In the genomic region with DNA sequence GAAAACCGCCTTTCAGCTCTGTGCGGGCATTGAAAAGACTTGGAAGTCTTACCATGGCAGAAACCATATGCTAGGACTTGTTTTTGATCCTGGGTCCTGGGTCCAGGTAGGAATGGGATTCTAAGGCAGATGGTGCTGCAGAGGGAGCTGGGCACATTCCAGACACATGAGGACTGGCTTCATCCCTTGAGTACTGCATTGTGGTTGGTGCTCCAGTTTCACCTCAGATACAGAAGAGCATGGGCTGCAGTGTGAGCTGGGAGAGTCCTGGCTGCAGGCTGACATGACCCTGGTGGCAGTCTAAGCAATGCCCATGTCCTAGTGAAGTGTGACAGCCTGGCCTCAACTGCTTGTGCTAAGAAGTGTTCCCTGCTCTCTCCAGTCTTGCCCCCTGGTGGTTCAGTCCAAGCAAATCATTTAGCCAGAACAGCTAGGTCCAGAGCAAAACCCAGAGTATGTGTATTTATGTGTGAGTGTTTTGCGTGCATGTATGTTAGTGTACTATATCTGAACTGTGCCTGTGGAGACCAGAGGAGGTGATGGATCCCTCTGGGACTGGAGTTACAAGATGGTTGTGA, we compare ENCODE assay signal across 10 mouse cellular contexts. TPM values are rescaled to one million over a fixed set of nuclear protein-coding genes. Genes with fewer than 3 reads are reported as not detected.
DNase-seq lines count a peak whose midpoint lies in the region; ATAC-seq and TF ChIP-seq lines count a peak whose summit lies in the region.
"Had no signal": no experiment of that assay in that cellular context is flagged by ENCODE, and none has a peak within 500 bp of the region (broad histone marks: within the 10 kb centered on the region; RNA-seq: fewer than 3 reads in every experiment).

No protein-coding gene starts in this region.

- DNase-seq in heart, postnatal 0 days (ENCODE audit: low spot score): no peak
- DNase-seq in 3T3-L1 (ENCODE audit: low read depth, low spot score): peak; percentile 44
- DNase-seq in gastrocnemius, postnatal 25 days: no peak
- no peak for DNase-seq in left cerebral cortex, adult 8-10 months (ENCODE audit: low spot score in 2 of 2)

- 95% methylated on average over 3 of the region's 3 CpGs for WGBS in heart, postnatal 0 days
- 89% methylated on average over 3 of the region's 3 CpGs for WGBS in heart, embryonic 11.5 days (ENCODE audit: insufficient replicate concordance)
- 80% methylated on average over 3 of the region's 3 CpGs for WGBS in bone marrow, adult 2 months
- WGBS in hindbrain, embryonic 15.5 days: 86% methylated on average over 3 of the region's 3 CpGs

- no peak for TF ChIP-seq EP300 in heart, postnatal 0 days (IDR thresholded peaks at IDR 0.05; ENCODE audit: low read depth)

- no peaks in the 10 kb centered on the region for H3K9me3 ChIP-seq in heart, postnatal 0 days (replicated peaks; ENCODE audit: control insufficient read depth, low read length)
- no peaks in the 10 kb centered on the region for H3K9me3 ChIP-seq in heart, embryonic 11.5 days (replicated peaks; ENCODE audit: control insufficient read depth, low read length)
- H3K9me3 ChIP-seq in hindbrain, embryonic 15.5 days: no peaks in the 10 kb centered on the region
- H3K9me3 ChIP-seq: embryonic facial prominence, embryonic 15.5 days had no signal

- TF ChIP-seq CTCF in heart, postnatal 0 days (IDR thresholded peaks at IDR 0.05; ENCODE audit: low read depth): peak; percentile 52
- peak; percentile 31; the same call in 1 of the 2 replicates for TF ChIP-seq CTCF in bone marrow, adult 2 months (IDR thresholded peaks at IDR 0.05; ENCODE audit: control insufficient read depth, insufficient read depth, low read length)

- H3K4me1 ChIP-seq in heart, postnatal 0 days (ENCODE audit: control insufficient read depth, insufficient read depth): peaks cover 7% of the 10 kb centered on the region; the same call in 1 of the 2 replicates
- peaks cover 13% of the 10 kb centered on the region for H3K4me1 ChIP-seq in heart, embryonic 11.5 days (ENCODE audit: control insufficient read depth, insufficient read depth, low read length)
- H3K4me1 ChIP-seq in bone marrow, adult 2 months (ENCODE audit: control insufficient read depth, insufficient read depth, low read length): no peaks in the 10 kb centered on the region
- peaks cover 54% of the 10 kb centered on the region for H3K4me1 ChIP-seq in hindbrain, embryonic 15.5 days (replicated peaks)

- no peak overlapping the region for H3K4me3 ChIP-seq in heart, postnatal 0 days (ENCODE audit: low read depth, low read length)
- H3K4me3 ChIP-seq in heart, embryonic 11.5 days (ENCODE audit: low read depth, low read length): no peak overlapping the region
- H3K4me3 ChIP-seq in bone marrow, adult 2 months (replicated peaks; ENCODE audit: control insufficient read depth, low read depth, low read length): no peak overlapping the region
- no peak overlapping the region for H3K4me3 ChIP-seq in hindbrain, embryonic 15.5 days

- ATAC-seq in heart, postnatal 0 days (ENCODE audit: insufficient read depth, low read depth): no peak
- ATAC-seq in heart, embryonic 11.5 days (replicated peaks; ENCODE audit: insufficient number of reproducible peaks, low FRiP score, low TSS enrichment): no peak
- ATAC-seq in hindbrain, embryonic 15.5 days (ENCODE audit: low FRiP score, low read depth): no peak
- ATAC-seq in activated CD4-positive, CD25-positive, alpha-beta regulatory T cell, adult 4 months: no peak

- no peak overlapping the region for H3K27ac ChIP-seq in heart, postnatal 0 days (ENCODE audit: low read depth)
- H3K27ac ChIP-seq in heart, embryonic 11.5 days (ENCODE audit: low read depth, low read length): no peak overlapping the region
- H3K27ac ChIP-seq in bone marrow, adult 2 months (ENCODE audit: control insufficient read depth, insufficient read depth, low read depth, low read length, poor library complexity): no peak overlapping the region
- peak overlapping the region; percentile 93 for H3K27ac ChIP-seq in hindbrain, embryonic 15.5 days (replicated peaks)
- H3K27ac ChIP-seq: embryonic facial prominence, embryonic 15.5 days had no signal

- TF ChIP-seq POLR2A in bone marrow, adult 2 months (IDR thresholded peaks at IDR 0.05; ENCODE audit: borderline replicate concordance, control insufficient read depth, low read depth, low read length): no peak

- H3K36me3 ChIP-seq in heart, postnatal 0 days (replicated peaks; ENCODE audit: control insufficient read depth, insufficient read depth, low read length): peaks cover 38% of the 10 kb centered on the region
- H3K36me3 ChIP-seq in heart, embryonic 11.5 days (ENCODE audit: control insufficient read depth, insufficient read depth, low read length): peaks cover 12% of the 10 kb centered on the region
- H3K36me3 ChIP-seq in hindbrain, embryonic 15.5 days: peaks cover 28% of the 10 kb centered on the region

- no peaks in the 10 kb centered on the region for H3K27me3 ChIP-seq in heart, postnatal 0 days (ENCODE audit: control insufficient read depth, insufficient read depth, low read length)
- H3K27me3 ChIP-seq in heart, embryonic 11.5 days (ENCODE audit: control insufficient read depth, insufficient read depth, low read length): no peaks in the 10 kb centered on the region
- H3K27me3 ChIP-seq in hindbrain, embryonic 15.5 days: no peaks in the 10 kb centered on the region
- H3K27me3 ChIP-seq: embryonic facial prominence, embryonic 15.5 days had no signal

- H3K4me2 ChIP-seq in heart, postnatal 0 days (ENCODE audit: low read depth, low read length): no peak overlapping the region
- H3K4me2 ChIP-seq in heart, embryonic 11.5 days: no peak overlapping the region
- no peak overlapping the region; the same call in 1 of the 2 replicates for H3K4me2 ChIP-seq in hindbrain, embryonic 15.5 days

- no peak overlapping the region for H3K9ac ChIP-seq in heart, postnatal 0 days (replicated peaks; ENCODE audit: low read depth, low read length)
- H3K9ac ChIP-seq in heart, embryonic 11.5 days (ENCODE audit: low read depth, low read length): no peak overlapping the region
- H3K9ac ChIP-seq in hindbrain, embryonic 15.5 days: no peak overlapping the region
- H3K9ac ChIP-seq: embryonic facial prominence, embryonic 15.5 days had no signal

RNA-seq across cellular contexts. Expression of gene Dctn1, which starts 19.2 kb away (rescaled TPM):
- 45.9 and 47.7 TPM in 2 replicates for total RNA-seq in heart, postnatal 0 days (2014; rRNA removed; ENCODE audit: low replicate concordance)
- 48.9 and 50.8 TPM in 2 replicates for polyA plus RNA-seq in heart, postnatal 0 days (2015; fragmentation: Nextera tagmentation; extraction: Ambion mirVana)
- 49.7 and 61.1 TPM in 2 replicates for polyA plus RNA-seq in heart, embryonic 11.5 days (2014; fragmentation: Nextera tagmentation; extraction: Ambion mirVana)
- polyA plus RNA-seq in bone marrow, adult 2 months (2011; ENCODE audit: insufficient read depth, insufficient read length, low replicate concordance, missing spikeins): 31.5 and 76.8 TPM in 2 replicates
- 148 and 160 TPM in 2 replicates for polyA plus RNA-seq in hindbrain, embryonic 15.5 days (2015; fragmentation: Nextera tagmentation; extraction: Ambion mirVana)
- polyA plus RNA-seq in activated CD4-positive, CD25-positive, alpha-beta regulatory T cell, adult 4 months (2017; shearing (Covaris generic)): 10 to 100 TPM; 12.7 to 24.6 TPM
- total RNA-seq in gastrocnemius, postnatal 25 days (2021): 100 to 1,000 TPM; 118 to 126 TPM
- total RNA-seq in left cerebral cortex, adult 8-10 months (2022): 100 to 1,000 TPM; 347 to 364 (median 356) TPM

RNA-seq across cellular contexts. Expression of gene 1700003E16Rik, which starts 28.7 kb away (rescaled TPM):
- total RNA-seq in heart, postnatal 0 days (2014; rRNA removed; ENCODE audit: low replicate concordance): 2.0 TPM in 1 of 2 replicates, not detected in the other
- polyA plus RNA-seq in heart, postnatal 0 days (2015; fragmentation: Nextera tagmentation; extraction: Ambion mirVana): 0.20 and 0.45 TPM in 2 replicates
- 0.14 and 0.27 TPM in 2 replicates for polyA plus RNA-seq in heart, embryonic 11.5 days (2014; fragmentation: Nextera tagmentation; extraction: Ambion mirVana)
- not detected in 2 replicates for polyA plus RNA-seq in bone marrow, adult 2 months (2011; ENCODE audit: insufficient read depth, insufficient read length, low replicate concordance, missing spikeins)
- polyA plus RNA-seq in hindbrain, embryonic 15.5 days (2015; fragmentation: Nextera tagmentation; extraction: Ambion mirVana): 9.7 and 9.8 TPM in 2 replicates
- polyA plus RNA-seq in activated CD4-positive, CD25-positive, alpha-beta regulatory T cell, adult 4 months (2017; shearing (Covaris generic)): not detected
- total RNA-seq in gastrocnemius, postnatal 25 days (2021): not detected
- total RNA-seq in left cerebral cortex, adult 8-10 months (2022): 10 to 100 TPM; 26.4 to 29.4 (median 28.3) TPM

RNA-seq across cellular contexts. Expression of gene Wdr54, which starts 28.8 kb away (rescaled TPM):
- total RNA-seq in heart, postnatal 0 days (2014; rRNA removed; ENCODE audit: low replicate concordance): 1.4 and 5.5 TPM in 2 replicates
- polyA plus RNA-seq in heart, postnatal 0 days (2015; fragmentation: Nextera tagmentation; extraction: Ambion mirVana): 0.96 and 1.1 TPM in 2 replicates
- 4.5 and 6.9 TPM in 2 replicates for polyA plus RNA-seq in heart, embryonic 11.5 days (2014; fragmentation: Nextera tagmentation; extraction: Ambion mirVana)
- polyA plus RNA-seq in bone marrow, adult 2 months (2011; ENCODE audit: insufficient read depth, insufficient read length, low replicate concordance, missing spikeins): not detected in 2 replicates
- polyA plus RNA-seq in hindbrain, embryonic 15.5 days (2015; fragmentation: Nextera tagmentation; extraction: Ambion mirVana): 17.8 and 19.3 TPM in 2 replicates
- under 1 TPM in 1 of 2 experiments, not detected in 1; 0.73 TPM for polyA plus RNA-seq in activated CD4-positive, CD25-positive, alpha-beta regulatory T cell, adult 4 months (2017; shearing (Covaris generic))
- total RNA-seq in gastrocnemius, postnatal 25 days (2021): 1 to 10 TPM; 1.2 to 1.4 TPM
- 10 to 100 TPM; 31.8 to 39.1 (median 34.5) TPM for total RNA-seq in left cerebral cortex, adult 8-10 months (2022)

RNA-seq across cellular contexts. Expression of gene Slc4a5, which starts 34.7 kb away (rescaled TPM):
- total RNA-seq in heart, postnatal 0 days (2014; rRNA removed; ENCODE audit: low replicate concordance): not detected in 2 replicates
- polyA plus RNA-seq in heart, postnatal 0 days (2015; fragmentation: Nextera tagmentation; extraction: Ambion mirVana): 0.03 TPM in 1 of 2 replicates, not detected in the other
- 0.21 and 0.38 TPM in 2 replicates for polyA plus RNA-seq in heart, embryonic 11.5 days (2014; fragmentation: Nextera tagmentation; extraction: Ambion mirVana)
- 1.1 TPM in 1 of 2 replicates, not detected in the other for polyA plus RNA-seq in bone marrow, adult 2 months (2011; ENCODE audit: insufficient read depth, insufficient read length, low replicate concordance, missing spikeins)
- 2.2 and 2.8 TPM in 2 replicates for polyA plus RNA-seq in hindbrain, embryonic 15.5 days (2015; fragmentation: Nextera tagmentation; extraction: Ambion mirVana)
- under 1 TPM; 0.48 to 0.76 TPM for polyA plus RNA-seq in activated CD4-positive, CD25-positive, alpha-beta regulatory T cell, adult 4 months (2017; shearing (Covaris generic))
- total RNA-seq in gastrocnemius, postnatal 25 days (2021): not detected
- total RNA-seq in left cerebral cortex, adult 8-10 months (2022): 1 to 10 TPM in 1 of 4 experiments, under 1 TPM in 3; 0.44 to 2.0 (median 0.79) TPM
- total RNA-seq: hematopoietic stem cell, adult 5-6 weeks had no signal

RNA-seq across cellular contexts. Expression of gene Rtkn, which starts 49.7 kb away (rescaled TPM):
- 40.0 and 45.9 TPM in 2 replicates for total RNA-seq in heart, postnatal 0 days (2014; rRNA removed; ENCODE audit: low replicate concordance)
- 12.5 and 13.0 TPM in 2 replicates for polyA plus RNA-seq in heart, postnatal 0 days (2015; fragmentation: Nextera tagmentation; extraction: Ambion mirVana)
- 10.8 and 12.4 TPM in 2 replicates for polyA plus RNA-seq in heart, embryonic 11.5 days (2014; fragmentation: Nextera tagmentation; extraction: Ambion mirVana)
- polyA plus RNA-seq in bone marrow, adult 2 months (2011; ENCODE audit: insufficient read depth, insufficient read length, low replicate concordance, missing spikeins): 1.3 and 1.6 TPM in 2 replicates
- polyA plus RNA-seq in hindbrain, embryonic 15.5 days (2015; fragmentation: Nextera tagmentation; extraction: Ambion mirVana): 14.9 and 17.8 TPM in 2 replicates
- not detected for polyA plus RNA-seq in activated CD4-positive, CD25-positive, alpha-beta regulatory T cell, adult 4 months (2017; shearing (Covaris generic))
- 10 to 100 TPM in 1 of 2 experiments, 1 to 10 TPM in 1; 7.9 to 14.4 TPM for total RNA-seq in gastrocnemius, postnatal 25 days (2021)
- 100 to 1,000 TPM in 1 of 4 experiments, 10 to 100 TPM in 3; 91.4 to 114 (median 92.8) TPM for total RNA-seq in left cerebral cortex, adult 8-10 months (2022)
